Mouse (Mus musculus): ENCODE measurements around the gene Scarb2. TPM values are rescaled to one million over a fixed set of nuclear protein-coding genes. Genes with fewer than 3 reads are reported as not detected.
A peak's percentile ranks its signal among the peaks of the same experiment; 100 is the strongest.
"Not testable (repeated sequence)": the region's sequence is repeated elsewhere in the genome, so short reads cannot be mapped to it uniquely, and the experiment has no call there.

Gene Scarb2
- total RNA-seq (2021) = 10 to 100 TPM; 90.0 to 92.6 TPM

DNA sequence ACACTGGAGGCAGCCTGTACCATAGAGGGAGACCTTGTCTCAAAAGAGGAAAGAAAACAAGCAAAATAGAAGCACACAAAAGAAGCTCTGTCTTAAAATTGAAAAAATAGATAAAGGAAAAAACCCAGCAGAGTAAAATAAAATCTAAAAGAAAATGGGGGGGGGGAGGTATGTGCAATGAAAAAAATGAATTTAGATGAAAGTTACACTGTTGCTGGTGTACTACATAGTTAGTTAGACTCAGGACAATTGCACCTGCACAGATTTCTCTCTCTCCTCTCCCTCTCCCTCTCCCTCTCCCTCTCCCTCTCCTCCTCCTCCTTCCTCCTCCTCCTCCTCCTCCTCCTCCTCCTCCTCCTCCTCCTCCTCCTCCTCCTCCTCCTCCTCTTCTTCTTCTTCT is at the start of gene Scarb2:
TSS of gene Scarb2 (minus strand) at position 101 of the 400 bp plus-strand sequence.
- no peak for DNase-seq (ENCODE audit: extremely low spot score in 1 of 2, low spot score in 2 of 2)
- intact Hi-C loops (cut with DNase I) = no loop called here

DNA sequence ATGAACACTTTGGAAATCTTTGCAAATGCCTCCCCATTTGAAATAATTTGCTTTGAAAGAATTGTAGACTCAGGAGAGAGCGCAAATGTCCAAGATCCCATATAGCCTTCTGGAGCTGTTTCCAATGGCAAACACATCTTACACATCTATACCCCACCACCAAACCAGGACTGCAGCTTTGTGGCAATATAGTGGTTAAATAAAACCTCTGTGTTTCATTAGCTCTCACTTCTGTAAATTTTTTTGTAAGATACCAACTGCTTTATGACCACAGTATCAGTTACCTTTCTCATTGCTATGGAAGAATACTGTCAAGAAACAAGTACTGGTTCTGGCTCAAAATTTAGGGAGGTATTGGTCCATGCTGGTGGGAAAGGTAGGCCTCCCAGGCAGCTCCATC is 49.3 kb upstream of the Scarb2 start:
- no peak for DNase-seq (ENCODE audit: extremely low spot score in 1 of 2, low spot score in 2 of 2)
- intact Hi-C loops (cut with DNase I) = no loop called here

DNA sequence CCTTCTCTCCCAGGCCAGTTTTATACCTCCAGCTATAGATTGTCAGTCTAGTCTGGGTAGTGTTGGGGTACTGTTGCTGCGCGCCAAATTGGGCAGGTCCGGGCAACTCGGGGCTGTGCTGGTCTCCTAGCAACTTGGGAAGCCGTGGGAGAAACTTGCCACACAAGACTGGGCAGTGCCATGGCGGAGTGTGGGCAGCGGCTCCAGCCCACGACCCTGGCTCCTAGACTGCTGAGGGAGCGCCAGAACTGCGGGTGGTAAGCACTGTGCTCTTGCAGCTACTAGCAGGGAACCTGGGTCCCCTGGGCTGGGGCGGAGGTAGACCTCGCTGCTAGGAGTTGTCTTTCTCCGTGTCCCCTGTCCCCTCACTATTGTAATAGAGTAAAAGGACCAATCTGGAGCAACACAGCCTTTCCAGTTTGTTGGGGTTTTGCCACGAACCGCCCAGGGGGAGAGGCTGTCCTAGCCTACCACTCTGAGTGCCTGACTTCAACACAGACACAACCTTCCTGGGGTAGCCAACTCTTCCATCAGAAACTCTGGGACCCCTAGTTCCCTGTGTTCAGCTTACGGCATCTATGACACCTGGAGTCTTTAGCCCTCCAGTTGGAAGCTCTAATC is 48.4 kb upstream of the Scarb2 start, which contains the start of gene Fam47e:
TSS of gene Fam47e (plus strand) at position 179 of the 621 bp plus-strand sequence.
- DNase-seq (ENCODE audit: extremely low spot score in 1 of 2, low spot score in 2 of 2) = peak; percentile 21 to 47
- intact Hi-C loops (cut with DNase I) = no loop called here

DNA sequence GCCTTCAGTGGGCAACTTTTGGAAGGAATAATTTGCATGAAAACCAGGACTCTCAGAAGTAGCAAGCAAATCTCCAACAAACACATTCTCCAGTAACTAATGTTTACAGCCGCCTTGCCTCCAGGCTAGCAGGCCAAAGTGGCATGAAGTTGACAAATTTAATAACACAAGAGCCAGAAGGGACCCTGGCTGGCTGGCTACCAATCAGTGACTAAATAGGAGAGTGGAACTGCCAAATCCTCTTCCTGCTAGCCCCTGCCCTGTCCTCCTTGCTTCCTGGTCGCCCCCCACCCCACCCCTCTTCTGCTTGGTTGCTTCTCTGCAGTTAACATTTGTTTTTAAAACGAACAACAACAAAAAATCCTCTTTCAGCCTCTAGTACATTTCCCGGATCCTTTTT is 47.8 kb upstream of the Scarb2 start:
- intact Hi-C loops (cut with DNase I) = no loop called here
- DNase-seq (ENCODE audit: extremely low spot score in 1 of 2, low spot score in 2 of 2) = no peak

DNA sequence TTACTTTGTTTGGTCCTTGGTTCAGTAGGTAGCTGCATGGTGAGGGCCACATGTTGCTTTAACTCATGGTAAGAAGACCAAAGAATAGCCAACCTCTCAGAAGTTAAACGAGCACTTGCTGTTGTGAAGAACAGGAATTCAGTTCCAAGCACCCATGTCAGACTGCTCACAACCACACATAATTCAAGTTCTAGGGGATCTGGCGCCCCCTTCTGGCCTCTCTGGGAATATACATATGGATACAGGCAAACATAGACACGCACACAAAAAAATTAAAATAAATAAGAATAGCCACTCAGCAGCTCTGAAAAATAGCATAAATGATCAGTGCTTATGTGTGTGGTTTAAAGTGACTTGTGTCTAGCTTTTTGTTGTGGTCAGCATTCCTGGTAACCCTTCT is 47.3 kb upstream of the Scarb2 start:
- DNase-seq (ENCODE audit: extremely low spot score in 1 of 2, low spot score in 2 of 2) = no peak
- intact Hi-C loops (cut with DNase I) = no loop called here

DNA sequence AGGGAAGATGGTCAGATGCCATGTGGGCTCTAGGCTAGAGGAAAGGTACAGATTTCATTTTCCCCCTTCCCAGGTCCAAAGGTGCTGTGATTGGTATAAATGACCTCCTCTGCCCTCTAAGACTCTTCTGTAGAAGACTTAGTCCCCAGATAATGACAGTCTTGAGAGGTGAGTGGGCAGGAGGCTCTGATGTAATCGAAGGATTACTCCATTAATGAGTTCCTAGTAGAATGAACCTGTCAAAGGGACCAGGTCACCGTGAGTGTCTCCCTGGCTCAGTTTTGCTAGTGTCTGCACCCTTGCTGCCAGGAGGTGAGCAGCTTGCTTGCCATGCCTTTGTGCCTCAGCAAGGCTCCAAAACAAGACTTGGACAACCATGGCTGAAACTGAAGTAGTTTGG is 46.0 kb upstream of the Scarb2 start:
- DNase-seq (ENCODE audit: extremely low spot score in 1 of 2, low spot score in 2 of 2) = no peak
- intact Hi-C loops (cut with DNase I) = no loop called here

DNA sequence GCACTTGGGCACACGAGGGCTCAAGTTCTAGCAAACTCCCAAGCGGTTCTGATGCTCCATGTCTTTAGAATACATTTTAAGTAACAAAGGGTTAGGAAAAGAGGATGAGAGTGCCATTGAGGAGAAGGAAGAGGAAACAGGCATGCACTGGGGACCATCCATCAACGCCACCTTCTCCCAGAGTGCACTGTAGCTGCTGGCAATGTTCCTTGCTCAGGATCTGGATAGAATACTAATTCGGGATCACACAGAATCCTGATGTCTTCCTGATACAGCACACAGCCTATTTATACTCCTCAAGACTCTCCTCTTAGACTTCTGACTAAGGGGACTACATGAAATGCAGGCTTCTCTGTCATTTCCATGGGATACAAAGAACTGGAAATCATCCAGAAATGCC is 33.1 kb upstream of the Scarb2 start:
- intact Hi-C loops (cut with DNase I) = no loop called here
- DNase-seq (ENCODE audit: extremely low spot score in 1 of 2, low spot score in 2 of 2) = no peak

DNA sequence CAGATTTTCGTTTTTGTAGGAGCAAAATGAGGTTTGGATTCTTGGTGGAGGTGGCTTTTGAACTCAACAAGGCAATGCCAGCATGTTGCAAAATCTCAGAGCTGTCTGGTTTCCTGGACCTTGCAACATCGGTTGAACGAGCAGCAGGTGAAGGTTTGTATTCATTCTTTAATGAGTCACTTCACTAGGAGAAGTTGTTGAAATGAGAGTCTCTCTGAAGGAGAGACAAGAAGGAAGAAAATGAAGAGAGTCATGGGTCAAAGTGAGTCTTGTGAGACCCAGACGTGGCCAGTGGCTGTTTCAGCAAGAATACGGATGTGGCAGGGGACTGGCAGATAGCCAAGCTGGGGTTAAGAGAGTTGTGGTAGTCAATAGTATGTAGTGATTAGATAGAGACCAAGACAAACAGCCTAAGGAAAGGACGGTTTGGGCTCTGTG is 18.2 kb upstream of the Scarb2 start:
- intact Hi-C loops (cut with DNase I) = no loop called here
- DNase-seq (ENCODE audit: extremely low spot score in 1 of 2, low spot score in 2 of 2) = peak in 1 of 2 experiments; percentile 50

DNA sequence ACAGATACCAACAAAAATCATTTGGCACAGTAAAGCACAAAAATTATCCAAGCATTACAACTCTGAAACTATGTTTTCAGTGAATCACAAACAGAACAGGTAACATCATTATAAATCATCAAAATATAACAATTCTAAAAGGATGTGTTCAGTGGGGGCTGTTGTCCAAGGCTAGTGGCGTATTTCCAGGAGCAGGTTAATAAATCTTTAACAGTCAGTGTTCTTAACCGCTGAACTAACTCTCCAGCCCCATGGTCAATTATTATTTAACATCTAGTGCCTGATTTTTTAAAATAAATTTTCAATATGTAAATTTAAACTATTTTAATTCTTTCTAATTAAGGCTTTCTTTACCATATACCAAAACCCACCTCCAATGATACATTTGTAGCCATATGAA is 14.5 kb upstream of the Scarb2 start:
- intact Hi-C loops (cut with DNase I); DNase-seq (ENCODE audit: extremely low spot score in 1 of 2, low spot score in 2 of 2): not testable (repeated sequence)

DNA sequence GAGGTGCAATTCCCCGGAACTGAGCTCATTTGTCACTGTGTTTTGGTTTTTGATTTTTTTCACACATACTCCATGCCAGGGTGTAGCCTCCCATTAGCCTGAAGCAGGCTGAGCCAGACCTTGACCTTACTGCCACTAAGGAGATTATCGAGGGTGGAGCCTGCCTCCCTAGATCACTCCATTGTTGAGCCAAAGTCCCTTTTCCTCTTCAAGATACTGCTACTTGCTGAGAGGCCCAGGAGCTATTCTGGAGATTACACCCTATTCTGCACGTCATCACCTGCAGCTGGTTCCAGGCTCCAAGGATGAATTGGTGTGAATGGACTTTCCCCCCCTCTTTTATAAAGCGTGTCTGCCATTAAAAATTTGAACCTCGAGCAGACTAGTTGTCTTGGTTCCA is 5.4 kb upstream of the Scarb2 start:
- no peak for DNase-seq (ENCODE audit: extremely low spot score in 1 of 2, low spot score in 2 of 2)
- intact Hi-C loops (cut with DNase I) = no loop called here

DNA sequence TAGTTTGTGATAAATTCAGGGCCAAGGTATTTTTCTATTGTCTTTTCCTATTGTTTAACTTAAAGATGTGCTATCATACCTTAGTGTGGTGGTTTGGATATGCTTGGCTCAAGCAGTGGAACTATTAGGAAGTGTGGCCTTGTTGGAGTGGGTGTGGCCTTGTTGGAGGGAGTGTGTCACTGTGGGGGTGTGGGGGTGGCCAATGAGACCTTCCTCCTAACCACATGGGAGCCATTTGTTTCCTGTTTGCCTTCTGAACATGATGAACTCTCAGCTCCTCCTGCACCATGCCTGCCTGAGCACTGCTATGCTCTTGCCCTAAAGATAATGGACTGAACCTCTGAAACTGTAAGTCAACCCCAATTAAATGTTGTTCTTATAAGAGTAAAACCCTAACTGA is 4.6 kb upstream of the Scarb2 start:
- intact Hi-C loops (cut with DNase I) = no loop called here
- no peak for DNase-seq (ENCODE audit: extremely low spot score in 1 of 2, low spot score in 2 of 2)

DNA sequence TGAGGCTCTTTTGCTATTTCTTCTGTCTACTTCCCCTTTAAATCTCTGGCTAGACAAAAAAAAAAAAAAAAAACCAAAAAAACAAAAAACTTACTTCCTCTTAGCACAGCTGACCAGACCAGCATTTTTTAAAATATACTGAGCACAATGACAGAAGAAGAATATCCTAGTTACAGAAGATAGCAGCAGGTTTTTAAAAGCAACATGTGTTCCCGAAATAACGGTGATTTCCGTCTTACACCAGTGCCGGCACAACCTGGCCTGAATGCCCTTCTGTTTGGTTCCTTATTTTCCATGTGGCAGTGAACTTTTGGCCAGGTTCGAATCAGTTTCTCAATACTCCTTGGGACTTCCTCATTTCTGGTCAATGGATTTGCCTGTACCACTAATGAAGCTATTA is 2.2 kb upstream of the Scarb2 start:
- no peak for DNase-seq (ENCODE audit: extremely low spot score in 1 of 2, low spot score in 2 of 2)
- intact Hi-C loops (cut with DNase I) = no loop called here

DNA sequence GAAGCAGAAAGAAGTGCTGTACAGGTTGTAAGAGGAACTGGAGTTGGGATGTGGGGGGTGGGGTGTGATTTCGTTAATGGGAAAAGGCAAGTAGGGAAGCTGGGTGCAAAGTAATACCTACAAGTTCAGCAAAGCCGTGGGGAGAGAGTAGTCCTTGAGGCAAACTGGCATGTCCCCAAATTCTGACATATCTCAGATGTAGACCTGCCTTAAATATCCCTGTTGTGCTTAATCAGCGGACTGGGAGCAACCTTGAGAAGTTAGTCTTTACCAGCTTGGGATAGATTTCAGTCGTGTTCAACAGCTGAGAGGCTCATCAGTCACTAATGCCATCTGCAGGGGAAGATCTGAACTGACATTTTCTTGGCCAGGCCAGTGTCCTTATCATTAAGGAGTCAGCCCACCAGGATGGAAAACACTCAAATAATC is 318 bp downstream of the Scarb2 start:
- intact Hi-C loops (cut with DNase I) = no loop called here
- DNase-seq (ENCODE audit: extremely low spot score in 1 of 2, low spot score in 2 of 2) = peak in 1 of 2 experiments; percentile 44

DNA sequence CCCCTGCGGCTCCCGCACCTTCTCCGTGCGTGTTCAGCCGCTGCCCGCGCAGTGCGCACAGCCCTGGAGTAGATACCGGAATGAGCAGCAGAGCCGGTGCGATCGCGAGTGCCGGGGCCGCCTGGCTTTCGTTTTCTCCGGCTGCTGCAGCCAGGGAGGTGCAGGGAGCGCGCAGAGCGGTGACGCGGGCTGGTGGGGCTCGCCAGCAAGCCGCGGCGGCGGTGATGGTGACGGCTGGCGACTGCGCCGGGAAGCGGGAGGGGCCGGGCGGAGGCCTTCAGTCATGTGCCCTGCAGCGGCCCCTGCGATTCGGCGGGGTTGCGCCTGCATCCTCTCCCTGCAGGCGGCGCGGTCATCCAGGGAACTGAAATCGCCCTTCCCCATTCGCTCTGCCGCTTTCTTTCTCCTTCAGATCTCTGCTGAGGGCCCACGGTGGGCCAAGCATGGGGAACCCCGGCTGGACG is 1.2 kb downstream of the Scarb2 start:
- intact Hi-C loops (cut with DNase I) = loop anchor here (2.0 kb wide), 1 partner anchor 71 kb away; the partner anchor contains the start of gene Nup54
- DNase-seq (ENCODE audit: extremely low spot score in 1 of 2, low spot score in 2 of 2) = peak; percentile 94 to 98

DNA sequence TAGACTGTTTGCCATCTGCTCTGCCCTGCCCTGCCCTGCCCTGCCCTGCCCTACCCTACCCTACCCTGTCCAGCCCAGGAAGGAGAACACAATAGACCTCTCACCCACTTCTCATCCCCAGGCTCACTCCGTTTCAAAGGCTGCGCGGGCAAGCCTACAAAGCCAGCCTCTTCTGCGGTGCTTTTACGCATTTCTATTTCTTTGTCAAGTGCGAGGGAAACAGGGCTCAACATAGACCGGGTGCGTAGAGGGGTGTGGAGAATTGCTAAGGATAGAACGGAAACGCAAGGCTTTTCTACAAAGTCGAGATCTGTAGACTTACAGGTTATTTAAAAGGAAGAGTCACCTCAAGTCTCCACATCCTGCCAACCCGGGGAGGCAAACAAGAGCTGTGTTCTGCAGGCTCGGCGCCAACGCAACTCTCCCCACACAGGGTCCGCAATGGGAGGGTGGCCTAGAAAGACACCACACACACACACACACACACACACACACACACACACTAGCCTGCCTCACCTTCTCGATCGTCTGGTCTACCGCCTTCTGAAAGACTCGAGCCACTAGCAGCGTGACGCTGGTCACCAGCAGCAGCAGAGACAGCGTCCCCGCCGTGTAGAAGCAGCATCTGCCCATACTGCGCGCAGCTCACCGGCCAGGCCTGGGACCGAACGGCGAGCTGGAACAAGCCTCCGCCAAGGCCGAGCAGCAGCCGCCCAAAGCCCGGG is 1.8 kb downstream of the Scarb2 start:
- intact Hi-C loops (cut with DNase I) = loop anchor here (2.0 kb wide), 1 partner anchor 70 kb away; the partner anchor contains the start of gene Nup54
- peak in 1 of 2 experiments; percentile 44 for DNase-seq (ENCODE audit: extremely low spot score in 1 of 2, low spot score in 2 of 2)

DNA sequence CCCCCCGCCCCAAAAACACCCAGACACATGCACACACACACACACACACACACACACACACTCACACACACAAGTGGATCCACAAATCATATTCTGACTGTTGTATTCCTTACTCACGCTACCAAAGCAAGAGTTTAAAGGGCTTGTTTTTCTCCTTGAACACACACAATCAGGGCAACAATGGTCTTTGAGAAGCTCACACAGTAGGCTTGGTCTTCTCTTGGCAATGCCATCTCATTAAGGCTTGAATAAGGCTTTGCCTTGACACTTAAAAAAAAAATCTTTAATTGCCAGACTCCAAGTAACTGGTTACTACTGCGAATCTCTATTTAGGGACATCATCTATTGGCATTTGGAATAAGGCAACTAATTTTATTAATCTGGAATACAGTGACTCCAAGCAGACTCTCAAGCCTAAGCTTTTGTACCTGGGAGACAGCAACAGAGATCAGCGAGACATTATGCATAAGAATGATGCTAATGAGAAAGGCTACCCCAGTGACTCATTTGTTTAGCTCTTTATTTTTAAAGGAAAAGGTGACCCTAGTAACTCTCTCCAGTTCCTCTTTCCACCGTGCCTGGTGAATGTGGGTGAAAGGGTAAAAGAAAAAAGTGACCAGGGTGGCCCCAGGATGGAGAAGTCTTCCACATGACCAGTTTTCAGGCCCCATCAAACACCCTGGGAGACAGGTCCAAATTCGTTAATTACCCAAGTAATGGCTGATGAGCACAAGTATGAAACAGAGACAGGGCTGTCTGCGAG is 2.6 kb downstream of the Scarb2 start:
- no peak for DNase-seq (ENCODE audit: extremely low spot score in 1 of 2, low spot score in 2 of 2)
- intact Hi-C loops (cut with DNase I) = loop anchor here (2.0 kb wide), 1 partner anchor 69 kb away; the partner anchor contains the start of gene Nup54

DNA sequence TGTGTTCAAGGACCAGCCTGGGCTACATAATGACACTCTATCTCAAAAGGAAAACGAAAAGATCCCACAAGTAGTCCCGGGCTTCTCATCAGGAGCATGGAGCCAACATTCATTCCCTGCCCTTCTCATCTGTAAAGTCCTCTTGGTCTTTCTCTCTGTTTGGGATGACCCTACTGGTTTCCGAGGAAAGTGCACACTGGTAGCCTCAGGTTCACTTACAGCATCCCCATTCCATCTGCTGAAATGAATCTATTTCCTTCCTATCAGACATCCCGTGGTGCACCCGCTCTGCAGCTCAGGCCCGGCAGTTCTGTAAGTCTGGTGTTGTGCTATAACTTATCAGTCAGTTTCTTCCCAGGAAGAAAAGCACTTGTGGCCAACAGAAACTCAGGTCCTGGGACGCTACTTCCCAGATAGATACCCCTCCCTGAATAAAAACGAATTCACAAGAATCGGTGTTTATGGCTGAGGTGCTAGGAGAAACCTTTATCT is 3.2 kb downstream of the Scarb2 start:
- intact Hi-C loops (cut with DNase I) = no loop called here

DNA sequence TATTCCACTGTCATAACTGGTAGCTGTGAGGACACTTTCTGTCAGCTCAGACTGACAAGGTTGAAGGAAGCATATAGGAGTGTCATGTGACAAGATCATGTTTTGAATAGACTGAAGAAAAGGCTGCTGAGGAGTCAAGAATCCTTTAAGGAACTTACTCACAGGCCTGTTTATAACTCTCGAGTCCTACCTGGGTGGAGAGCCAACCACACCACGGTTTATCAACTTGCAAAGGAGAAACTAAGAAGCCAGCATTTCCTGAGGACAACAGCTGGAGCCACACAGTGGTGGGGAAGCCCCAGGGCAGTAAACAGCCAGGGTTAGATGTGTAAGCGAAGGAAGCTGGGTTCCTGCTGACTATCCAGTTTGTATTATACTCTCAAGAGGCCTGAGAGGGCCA is 7.3 kb downstream of the Scarb2 start:
- intact Hi-C loops (cut with DNase I) = no loop called here

More for the DNA sequence above, 3.2 kb downstream of the Scarb2 start:
- no peak for DNase-seq (ENCODE audit: extremely low spot score in 1 of 2, low spot score in 2 of 2)

DNA sequence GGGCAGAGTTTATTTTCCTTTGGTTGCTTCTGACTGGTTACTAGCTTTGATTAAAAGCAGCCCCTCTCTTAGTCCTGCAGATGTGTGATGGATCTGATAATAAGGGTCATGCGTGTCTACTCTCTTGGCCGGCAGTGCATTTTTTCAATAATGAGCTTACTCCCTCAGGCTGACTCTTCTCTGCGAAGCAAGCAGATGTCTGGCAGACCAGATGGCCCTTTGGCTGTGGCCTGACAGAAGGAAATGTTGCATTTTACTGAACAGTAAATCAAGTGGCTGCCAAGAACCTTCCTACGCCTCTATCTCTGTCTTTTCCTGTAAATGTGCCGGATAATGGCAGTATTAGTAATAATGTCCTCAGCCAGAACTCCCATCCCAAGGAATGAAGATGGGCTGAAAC is 8.0 kb downstream of the Scarb2 start:
- intact Hi-C loops (cut with DNase I) = no loop called here
- no peak for DNase-seq (ENCODE audit: extremely low spot score in 1 of 2, low spot score in 2 of 2)

More for the DNA sequence above, 7.3 kb downstream of the Scarb2 start:
- no peak for DNase-seq (ENCODE audit: extremely low spot score in 1 of 2, low spot score in 2 of 2)

All from left cerebral cortex, postnatal 10 days (tissue).